Mouse (Mus musculus): ENCODE measurements around the gene U2af1l4.

Gene U2af1l4

DNA sequence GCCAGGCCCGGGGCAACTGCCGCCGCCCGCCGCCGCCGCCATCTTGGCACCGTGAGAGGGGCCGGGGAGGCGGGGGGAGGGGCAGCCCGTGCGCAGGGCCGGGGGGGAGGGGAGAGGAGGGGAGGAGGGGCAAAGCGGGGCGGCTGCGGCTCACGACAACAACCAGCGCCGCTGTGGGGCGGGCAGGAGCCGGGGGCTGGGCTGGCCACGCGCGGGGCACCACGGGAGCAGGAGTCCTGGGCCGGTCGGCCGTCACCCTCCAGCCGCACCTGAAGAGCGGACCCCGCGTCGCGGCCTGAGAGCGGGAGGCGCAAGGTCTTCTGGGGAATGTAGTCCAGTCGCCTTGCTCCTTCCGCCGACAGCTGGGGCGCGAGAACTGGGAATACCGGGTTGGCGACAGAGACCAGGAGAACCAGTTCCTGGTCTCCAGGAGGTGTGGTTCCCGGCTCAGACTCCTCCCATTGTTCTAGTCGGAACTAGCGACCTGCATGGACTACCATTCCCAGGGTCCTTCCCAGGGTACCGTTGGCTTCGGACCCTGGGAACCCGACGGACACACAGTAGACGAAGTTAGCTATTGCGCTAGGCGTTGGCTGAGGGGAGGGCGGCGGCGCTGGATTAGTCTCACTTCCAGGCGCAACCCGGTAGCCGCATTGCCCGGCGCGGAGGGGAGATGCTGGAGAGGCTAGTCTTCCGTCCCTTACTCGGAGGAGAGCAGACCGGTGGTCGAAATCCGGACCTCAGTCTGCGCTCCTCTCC, 25.8 kb downstream of the U2af1l4 start, which contains the start of gene Kmt2b:
Kmt2b (minus strand) TSS at position 51 of the 759 bp plus-strand sequence.
- DNase-seq, result peak; percentile 95 to 98

DNA sequence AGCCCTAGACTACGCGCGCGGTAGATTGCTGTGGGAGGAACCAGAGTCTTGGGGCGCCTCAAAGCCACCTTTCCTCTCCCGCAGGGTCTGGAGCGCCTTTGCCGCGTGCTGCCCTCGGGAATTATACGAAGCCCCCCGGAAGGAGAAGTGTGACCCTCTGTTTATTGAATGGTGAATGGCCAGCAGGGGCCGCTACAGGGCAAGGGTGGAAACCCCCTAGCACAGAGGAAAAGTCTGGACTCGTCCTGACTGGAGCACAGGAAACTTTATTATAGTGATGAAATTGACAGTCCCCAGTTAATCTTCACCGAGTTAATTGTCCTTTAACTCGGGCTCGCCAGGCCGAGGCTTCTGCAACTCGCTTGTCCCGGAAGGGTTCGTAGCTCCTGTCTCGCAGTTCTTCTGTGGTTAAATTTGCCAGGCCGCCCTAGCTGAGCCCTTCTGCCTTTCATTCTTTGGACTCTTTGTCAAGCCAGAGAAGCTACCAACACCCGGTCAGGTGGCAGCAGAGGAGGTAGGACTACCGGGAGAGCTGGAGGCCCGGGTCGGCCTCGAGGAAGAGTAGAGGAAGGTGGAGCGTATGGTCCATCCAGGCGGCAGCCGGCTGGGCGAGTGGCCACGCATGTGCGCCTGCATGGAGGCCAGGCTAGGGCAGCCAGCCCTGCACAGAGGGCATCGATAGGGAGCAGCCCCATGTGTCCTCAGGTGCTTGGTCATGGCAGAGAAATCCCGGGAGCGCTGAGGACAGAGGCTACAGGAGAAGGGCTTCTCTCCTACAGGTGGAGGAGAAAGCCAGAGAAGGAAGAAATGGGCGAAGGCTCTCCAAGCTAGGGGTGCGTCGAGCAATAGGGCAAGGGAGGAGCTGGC, 26.6 kb downstream of the U2af1l4 start:
- DNase-seq, result peak; percentile 95

DNA sequence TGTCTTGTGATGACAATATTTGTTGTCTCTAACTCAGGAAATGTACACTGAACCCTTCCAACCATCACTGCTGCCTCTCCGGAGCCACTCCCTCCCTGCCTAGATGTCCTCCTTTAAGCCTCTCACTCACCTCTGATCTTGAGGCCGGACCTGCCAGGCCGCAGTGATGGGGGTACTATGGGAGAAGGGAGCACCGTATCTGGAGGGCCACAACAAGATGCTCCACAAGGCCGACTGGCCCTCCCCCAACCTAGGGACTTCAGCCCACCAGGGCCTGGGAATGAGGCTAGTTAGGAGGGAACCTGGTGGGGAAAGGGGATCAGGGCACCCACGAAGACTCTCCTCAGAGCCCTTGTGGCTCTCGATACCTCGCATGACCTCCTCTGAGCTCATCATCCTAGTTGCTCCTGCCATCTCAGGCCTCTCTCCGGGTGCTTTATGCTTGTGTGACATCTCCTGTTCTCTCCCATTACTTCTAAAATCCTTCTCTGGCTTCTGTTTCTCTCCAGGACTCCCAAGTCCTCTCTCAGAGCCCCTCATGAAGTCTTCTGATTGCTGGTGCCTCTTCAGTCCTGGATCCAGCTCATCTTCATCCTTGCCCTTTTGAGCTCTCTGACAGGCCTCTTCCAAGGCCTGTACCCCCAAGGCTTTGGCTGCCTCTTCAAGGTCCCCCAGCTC, 28.0 kb downstream of the U2af1l4 start:
- DNase-seq, result no peak

DNA sequence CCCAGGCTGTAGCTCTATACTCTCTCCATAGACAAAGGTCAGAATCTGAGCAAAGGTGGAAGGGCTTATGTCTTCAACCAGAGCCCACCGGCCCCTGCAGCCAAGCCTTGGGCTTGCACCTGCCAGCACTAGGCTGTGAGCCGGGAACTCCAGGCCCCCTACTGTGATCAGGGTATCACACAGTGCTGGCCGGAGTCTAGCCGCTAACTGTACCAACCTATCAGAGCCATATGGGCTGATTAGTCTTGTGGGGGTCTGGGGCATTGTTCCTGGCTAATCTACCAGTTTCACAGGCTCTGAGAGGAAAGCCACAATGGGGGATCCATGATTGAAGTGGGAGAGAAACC, 28.5 kb downstream of the U2af1l4 start:
- no peak for DNase-seq

DNA sequence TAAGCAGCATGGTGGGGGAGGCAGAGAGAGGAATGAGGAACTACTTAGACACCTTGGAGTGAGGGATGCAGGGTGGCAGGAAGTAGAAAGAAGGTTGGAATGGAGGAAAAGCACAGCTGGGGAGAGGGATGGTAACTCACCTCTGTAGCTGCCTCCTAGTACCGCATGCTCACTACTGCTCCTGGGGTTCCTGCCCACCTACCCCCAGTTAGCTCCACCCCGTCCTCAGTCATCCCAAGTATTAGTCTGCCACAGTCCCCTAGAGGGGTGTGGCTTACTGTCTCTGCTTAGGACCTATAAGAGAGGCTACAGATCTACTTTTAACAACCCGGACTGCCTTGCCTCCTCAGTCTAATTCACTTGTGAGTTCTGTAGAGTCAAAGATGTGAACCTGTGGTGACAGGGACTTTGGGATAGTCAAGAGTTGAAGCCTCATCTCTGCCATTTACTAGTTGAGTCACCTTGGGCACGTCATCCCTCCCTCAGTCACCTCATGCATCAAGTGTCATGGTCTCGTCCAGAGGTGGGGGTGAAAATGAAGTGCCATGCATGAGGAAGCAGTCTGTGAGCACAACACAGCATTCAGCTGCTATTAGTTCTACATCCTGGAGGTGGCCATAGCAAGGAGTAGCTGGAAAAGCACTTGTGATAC, 29.8 kb downstream of the U2af1l4 start:
- DNase-seq, result no peak

DNA sequence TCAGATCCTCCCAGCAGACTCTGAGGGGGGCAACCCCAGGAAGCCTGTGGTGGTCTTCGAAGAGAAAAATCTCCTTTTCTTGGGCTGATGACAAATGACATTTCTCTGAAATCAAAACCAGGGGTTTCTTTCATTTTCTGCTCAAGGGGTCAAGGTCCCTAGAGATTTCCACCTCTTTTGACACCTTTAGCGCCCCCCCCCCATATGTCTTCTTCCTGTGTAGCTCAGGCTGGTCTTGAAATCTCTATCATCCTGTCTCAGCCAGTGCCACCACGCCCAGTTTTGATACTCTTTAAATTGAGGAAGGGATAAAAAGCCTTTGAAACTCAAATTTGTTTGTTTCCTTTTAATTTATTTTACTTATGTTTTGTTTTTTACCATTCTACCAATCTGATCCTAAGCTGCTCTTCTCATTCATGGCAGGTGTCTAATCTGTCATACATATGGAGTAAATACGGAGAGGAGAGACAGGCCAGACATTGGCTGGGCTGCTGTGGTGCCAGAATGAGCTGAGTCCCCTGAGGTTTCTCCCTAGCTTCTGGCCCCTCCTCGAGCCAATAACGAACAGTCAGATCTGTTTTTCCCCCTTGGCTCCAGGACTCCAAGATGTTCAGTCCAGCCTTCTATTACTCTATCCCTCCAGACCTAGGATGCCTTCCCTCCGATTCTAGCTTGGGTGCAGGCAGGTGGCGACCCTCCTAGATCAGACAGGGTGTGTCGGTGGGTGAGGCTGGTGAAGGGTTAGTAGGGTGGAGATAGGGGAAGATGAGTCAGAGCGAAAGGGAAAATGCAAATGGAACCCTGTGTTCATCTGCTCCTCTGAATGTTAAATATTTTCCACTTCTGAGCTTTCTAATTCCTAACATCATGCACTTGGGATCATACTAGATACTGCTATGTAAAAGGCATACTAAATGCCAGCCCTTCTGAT, 30.7 kb downstream of the U2af1l4 start:
- DNase-seq, result no peak

DNA sequence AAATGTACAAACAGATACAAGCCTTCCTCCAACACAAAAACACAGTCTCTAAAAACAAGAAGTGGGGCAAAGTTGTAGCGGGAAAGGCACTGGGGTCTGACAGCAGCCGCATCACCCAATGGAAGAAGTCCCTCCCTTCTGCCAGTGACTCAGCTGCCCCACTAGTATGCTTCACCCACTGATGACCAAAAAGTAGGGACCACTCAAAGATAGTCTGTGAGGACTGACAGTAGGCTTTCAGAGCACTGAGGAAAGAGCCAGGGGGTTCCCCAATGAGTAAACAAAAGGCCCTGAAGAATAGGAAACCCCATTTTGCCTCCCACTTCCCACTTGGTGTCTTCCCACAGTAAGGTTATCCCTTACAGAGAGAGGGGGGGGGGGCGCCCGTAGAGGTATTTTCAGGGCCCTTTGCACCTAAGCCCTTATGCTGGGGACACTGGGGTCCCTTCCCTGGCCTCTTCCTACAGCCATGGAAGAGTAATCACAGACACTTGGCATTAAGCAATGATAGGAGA, 31.5 kb downstream of the U2af1l4 start:
- DNase-seq, result no peak

DNA sequence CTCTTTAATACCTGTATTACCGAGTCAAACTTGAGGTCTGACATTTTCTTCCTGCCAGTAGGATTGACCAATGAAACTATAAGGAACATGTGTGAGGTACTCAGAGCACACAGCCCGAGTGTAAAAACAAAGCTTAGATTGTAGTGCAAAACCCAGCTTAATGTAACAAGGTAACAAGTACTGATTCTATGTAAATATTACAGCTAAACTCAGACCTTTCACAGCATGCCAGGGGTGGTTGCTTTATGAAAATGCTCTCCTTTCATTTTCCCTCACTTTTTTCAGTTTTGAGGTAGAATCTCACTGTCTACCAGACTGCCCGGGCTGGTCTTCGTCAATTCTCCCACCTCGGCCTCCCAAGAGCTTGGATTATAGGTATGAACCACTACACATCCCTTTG, 33.0 kb downstream of the U2af1l4 start:
- DNase-seq, result no peak

DNA sequence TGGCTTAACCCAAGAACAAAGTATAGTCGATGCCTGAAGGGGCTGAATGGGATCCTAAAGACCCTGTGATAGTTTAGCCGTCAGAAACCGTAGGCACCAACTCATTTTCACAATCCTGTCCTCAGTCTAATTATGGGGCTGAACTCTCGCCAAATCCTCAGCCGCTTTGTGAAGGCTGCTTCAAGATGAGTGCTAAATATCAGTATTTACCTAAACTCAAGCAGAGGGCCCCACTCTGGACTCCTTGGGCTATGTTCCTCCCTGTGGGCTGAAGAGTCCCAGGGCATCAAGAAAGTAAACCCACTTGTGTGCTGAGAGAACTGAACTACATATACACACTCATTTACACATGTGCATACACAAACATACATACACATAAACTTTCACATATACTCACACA, 33.7 kb downstream of the U2af1l4 start:
- no peak for DNase-seq

DNA sequence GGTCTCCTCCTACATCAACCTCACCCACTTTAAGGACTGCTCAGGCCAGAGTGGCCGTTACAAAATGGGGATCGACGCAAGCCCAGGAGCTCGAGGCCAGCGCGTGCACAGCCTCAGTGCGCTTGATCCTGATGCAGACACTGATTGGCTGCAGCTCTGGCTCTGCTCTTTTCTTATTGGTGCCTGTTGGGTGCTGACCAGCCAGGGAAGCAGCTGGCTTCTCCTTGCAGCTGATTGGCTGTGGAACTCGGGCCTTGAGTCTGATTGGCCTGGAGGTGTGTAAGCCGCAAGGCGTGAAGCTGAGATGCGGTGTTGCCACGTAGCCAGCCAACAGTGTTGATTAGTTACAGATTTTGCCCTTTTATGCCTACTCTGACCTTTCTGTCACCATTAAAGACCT, 35.7 kb downstream of the U2af1l4 start, which contains the start of gene Zbtb32:
Zbtb32 (minus strand) TSS at position 124 of the 400 bp plus-strand sequence.
- no peak for DNase-seq

DNA sequence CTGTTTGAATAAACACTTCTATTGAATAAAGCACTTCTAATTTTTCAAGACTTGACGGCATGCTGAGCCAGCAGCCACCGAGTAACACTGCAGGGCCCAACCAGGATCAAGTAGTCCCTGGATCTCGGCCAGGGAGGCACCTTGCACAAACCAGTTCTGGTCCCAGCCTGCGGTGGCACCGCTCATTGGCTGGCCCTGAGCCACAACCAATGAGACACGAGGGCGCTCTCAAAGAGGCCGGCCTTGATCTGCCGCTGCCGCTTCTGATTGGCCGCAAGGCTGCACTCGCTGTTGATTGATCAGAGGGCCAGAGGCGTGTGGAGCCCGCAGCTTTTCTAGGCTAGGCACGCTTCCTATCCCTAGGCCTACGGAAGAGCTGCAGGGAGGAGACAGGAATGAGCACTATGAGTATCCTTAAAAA, 36.8 kb downstream of the U2af1l4 start:
- DNase-seq, result peak; percentile 92 to 96

DNA sequence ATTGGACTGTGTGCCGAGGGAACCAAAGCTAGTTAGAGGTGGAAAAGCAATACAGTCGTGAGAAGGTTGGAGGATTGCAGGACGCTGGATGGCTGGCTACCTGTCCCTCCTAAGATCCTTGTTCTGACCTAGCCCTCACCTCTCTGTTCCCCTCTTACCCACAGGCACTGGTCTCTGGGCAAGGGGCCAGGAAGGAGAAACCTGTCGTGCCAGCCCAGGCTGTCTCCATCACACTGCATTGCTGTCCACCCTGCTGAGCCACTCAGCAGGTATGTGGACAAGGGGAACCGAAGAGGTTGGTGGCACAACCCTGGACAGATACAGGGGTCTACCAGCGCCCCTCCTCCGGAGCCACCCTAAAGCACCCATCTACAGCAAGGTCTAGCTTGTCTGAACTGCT, 37.5 kb downstream of the U2af1l4 start:
- peak in 1 of 2 experiments; percentile 51 for DNase-seq

DNA sequence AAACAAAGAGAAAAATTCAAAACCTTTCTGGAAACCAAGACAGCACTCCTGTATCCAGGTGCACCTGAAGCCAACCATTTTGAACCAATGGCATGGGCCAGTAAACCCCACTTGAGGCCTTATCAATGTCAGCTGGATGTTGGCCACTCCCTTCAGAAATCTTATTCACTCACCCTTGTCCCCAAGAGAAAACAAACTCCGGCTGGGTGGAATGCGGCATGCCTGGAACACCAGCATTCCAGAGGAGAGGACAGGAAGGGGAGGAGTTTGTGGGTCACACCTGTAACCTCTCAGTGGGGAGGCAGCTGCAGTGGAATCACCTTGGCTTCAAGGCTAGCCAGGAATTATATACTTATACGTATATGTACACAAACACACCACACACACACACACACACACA, 39.5 kb downstream of the U2af1l4 start:
- peak; percentile 63 to 74 for DNase-seq

DNA sequence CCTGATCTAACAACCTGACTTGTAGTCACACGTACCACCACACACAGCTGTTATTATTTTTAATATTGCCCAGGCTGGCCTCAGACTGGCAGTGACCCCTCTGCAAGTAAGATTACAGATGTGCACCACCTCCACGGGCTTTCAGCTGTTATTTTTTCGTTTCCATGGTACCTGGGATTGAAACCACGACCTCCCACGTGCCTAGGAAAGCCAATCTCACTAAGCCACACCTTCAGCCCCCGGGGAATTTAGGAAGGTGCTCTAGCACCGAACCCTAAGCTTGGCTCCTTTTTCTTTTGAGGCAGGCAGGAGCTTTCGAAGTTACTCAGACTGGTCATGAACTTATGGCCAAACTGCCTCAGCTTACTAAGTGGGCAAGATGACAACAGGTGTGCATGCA, 41.3 kb downstream of the U2af1l4 start:
- no peak for DNase-seq

DNA sequence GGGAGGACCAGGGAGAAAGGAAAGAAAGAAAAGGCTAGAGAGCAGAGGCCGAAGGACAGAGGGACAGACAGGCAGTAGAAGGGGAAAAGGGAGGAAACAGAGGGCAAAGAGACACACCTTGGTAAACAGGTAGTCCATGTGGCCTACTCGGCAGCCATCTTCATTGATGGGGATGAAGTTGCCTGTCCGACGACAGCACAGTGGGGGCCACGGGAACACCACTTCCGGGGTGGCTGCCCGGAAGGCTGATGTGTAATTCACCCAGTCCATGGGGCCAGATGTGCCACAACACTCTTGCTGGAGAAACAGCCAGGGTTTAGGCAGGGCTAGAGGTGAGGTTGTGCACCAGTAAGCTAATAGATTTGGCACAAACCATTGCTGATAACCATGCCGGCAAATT, 41.8 kb downstream of the U2af1l4 start:
- no peak for DNase-seq

DNA sequence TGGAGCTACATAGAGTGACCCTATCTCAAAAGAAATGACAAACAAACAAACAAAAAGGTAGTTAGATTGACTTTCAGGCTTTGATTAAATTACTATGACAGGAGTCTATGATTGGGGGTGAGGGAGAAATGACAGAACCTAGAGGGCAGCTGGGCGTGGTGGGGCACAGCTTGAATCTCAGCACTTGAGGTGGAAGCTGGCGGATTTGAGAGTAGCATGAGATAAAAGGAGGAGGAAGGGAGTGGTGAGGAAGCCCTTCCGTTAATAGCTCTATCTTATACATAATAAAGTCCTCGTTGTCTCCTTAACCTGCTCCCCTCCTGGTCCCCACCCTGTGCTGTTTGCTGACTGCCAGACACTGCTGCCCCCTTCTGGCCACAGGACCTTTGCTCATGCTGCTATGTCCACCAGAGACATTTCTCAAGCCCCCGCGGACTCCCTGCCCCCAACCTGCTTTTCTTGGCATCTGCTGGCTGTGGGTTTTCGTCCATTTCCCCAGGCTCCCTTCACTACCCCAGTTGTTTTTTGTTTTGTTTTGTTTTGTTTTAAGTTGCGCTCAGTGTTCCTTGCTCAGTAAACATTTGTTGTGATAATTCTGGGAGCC, 44.7 kb downstream of the U2af1l4 start:
- DNase-seq, result peak; percentile 79 to 84

DNA sequence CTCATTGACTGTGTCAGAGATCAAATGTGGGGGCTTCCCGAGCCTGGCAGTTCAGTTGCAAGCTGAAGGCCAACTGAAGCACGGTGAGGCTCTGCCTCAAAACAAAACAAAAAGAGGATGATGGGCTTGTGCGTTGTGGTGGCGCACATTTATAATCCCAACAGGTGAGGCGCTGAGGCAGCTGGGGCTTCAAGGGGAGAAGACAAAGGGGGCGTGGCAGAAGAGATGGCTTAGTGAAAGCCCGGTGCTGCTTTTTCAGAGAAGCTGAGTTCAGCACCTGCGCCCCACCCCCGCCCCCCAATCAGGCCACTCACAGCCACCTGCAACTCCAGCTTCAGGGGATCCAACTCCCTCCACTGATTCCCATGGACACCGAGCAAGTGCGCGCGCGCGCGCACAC, 45.4 kb downstream of the U2af1l4 start:
- DNase-seq, result no peak

DNA sequence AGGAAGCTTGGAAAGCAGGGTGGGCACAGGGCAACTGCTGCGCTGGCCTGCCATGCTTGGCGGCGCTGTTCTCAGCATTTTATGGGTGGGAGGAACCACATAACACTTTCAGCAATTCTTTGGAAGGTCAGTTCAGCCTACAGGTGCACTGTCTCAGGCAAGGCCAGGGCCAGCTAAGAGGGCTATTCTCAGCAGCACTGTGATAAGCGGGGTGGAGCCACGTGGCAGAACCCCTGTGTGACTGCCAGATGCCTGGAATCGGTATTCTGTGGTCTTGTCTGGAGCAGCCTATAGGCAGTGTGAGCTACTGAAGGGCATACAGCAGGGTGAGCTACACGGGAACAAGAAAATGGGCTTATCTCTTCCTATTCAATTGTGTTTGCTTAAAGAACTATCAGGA, 46.9 kb downstream of the U2af1l4 start:
- DNase-seq, result no peak

DNA sequence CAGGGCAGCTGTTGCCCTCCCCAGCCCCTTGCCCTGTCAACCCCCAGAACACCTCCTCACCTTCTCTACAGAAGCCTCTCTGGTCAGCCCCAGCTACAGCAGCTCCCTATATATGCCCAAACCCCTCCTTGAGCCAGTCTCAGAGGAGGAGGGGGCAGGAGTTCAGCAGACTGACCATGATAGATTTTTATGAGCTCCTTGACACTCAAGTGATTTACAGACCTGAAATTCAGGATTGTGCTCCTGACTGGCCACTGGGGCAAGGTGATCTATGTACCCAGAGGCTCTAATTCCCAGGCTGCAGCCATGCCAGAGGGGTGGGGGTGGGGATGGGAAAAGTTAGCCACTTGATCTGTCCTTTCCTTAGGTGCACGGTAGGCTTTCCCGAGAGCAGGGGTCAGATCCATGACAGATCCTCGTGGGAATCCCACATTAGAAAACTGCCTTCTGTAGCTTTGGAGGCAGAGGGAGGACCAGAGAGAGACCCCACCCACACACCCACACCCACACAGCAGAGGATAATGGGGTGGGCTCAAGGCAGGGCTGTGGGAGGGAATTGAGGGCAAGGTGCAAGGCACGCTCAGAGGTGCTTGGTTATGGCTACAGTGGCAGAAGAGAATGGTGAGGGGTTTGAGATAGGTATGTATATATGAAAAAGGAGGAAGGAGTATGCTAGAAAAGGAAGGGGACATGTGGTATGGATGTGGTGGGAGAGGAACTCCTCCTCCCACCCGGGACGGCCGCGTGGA, 49.7 kb downstream of the U2af1l4 start, which contains the start of gene Upk1a:
Upk1a (minus strand) TSS at position 194 of the 749 bp plus-strand sequence.
- no peak for DNase-seq

DNA sequence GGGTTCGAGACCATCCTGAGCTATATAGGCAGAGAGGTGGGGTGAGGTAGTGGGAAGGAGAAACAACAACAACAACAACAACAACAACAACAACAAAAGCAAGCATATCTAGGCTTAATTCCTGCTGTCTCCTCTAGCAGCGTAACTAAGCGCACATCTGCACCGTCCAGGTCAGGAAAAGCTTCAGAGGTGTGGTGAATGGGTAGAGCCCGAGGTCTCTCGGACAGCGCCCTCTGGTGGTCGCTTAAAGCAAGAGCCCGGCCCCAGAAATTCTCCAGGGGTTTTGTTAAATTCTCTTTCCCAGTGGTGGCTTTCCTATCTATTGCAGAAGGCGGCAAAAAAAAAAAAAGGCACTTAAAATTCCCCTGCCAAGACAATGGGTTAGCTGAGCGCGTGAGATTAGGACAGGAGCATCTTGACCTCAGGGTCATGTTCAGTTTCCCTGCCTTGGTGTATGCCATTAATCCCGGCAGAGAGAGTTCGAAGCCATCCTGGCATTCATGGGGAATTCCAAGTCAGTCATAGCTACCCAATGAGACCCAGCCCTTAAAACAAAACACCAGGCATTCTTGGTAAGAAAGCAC, 50.5 kb downstream of the U2af1l4 start:
- peak; percentile 82 to 86 for DNase-seq

All from kidney, postnatal 4 days (tissue).